19 mouse cellular contexts compared by ENCODE assay signal in genomic region chr5:112370236-112370813, GRCm38 (mm10). TPM values are rescaled to one million over a fixed set of nuclear protein-coding genes. Genes with fewer than 3 reads are reported as not detected.
DNase-seq lines count a peak whose midpoint lies in the region; ATAC-seq and TF ChIP-seq lines count a peak whose summit lies in the region.
"Had no signal": no experiment of that assay in that cellular context is flagged by ENCODE, and none has a peak within 500 bp of the region (broad histone marks: within the 10 kb centered on the region; RNA-seq: fewer than 3 reads in every experiment).

No protein-coding gene starts in this region.

- H3K9me3 ChIP-seq in forebrain, postnatal 0 days (ENCODE audit: low read length): no peaks in the 10 kb centered on the region
- H3K9me3 ChIP-seq in midbrain, embryonic 14.5 days (ENCODE audit: control insufficient read depth, low read length): no peaks in the 10 kb centered on the region
- H3K9me3 ChIP-seq: limb, embryonic 12.5 days; liver, embryonic 15.5 days had no signal

- H3K27ac ChIP-seq in forebrain, postnatal 0 days (ENCODE audit: low read depth, low read length): peak overlapping the region; percentile 83
- peak overlapping the region; percentile 97 for H3K27ac ChIP-seq in midbrain, embryonic 14.5 days (replicated peaks; ENCODE audit: low read depth, low read length)
- H3K27ac ChIP-seq: limb, embryonic 12.5 days; liver, embryonic 15.5 days had no signal

- no peak overlapping the region for H3K9ac ChIP-seq in forebrain, postnatal 0 days
- H3K9ac ChIP-seq in midbrain, embryonic 14.5 days (replicated peaks; ENCODE audit: low read length): peak overlapping the region; percentile 31; the same call in 1 of the 2 replicates
- H3K9ac ChIP-seq: limb, embryonic 12.5 days; liver, embryonic 15.5 days had no signal

- no peaks in the 10 kb centered on the region for H3K27me3 ChIP-seq in forebrain, postnatal 0 days (ENCODE audit: insufficient read depth, low read length)
- H3K27me3 ChIP-seq in midbrain, embryonic 14.5 days (ENCODE audit: control insufficient read depth, insufficient read depth, low read length): no peaks in the 10 kb centered on the region
- H3K27me3 ChIP-seq: limb, embryonic 12.5 days; liver, embryonic 15.5 days; Patski had no signal

- no peak for ATAC-seq in forebrain, postnatal 0 days
- ATAC-seq in midbrain, embryonic 14.5 days (ENCODE audit: low FRiP score, low TSS enrichment): no peak
- ATAC-seq: intestine, postnatal 0 days; Patski had no signal

- H3K4me1 ChIP-seq in forebrain, postnatal 0 days (ENCODE audit: insufficient read depth): peaks cover 11% of the 10 kb centered on the region; the same call in 1 of the 2 replicates
- H3K4me1 ChIP-seq in midbrain, embryonic 14.5 days (ENCODE audit: control insufficient read depth, insufficient read depth, low read length): peaks cover 40% of the 10 kb centered on the region
- H3K4me1 ChIP-seq: limb, embryonic 12.5 days; liver, embryonic 15.5 days had no signal

- DNase-seq in cerebellum, adult 18-20 months: peak; percentile 31 to 51
- DNase-seq in cerebellum, adult 11 months: no peak
- peak; percentile 61 for DNase-seq in cerebellum, adult 9-10 months
- DNase-seq in forebrain, postnatal 0 days: no peak
- DNase-seq in midbrain, embryonic 14.5 days: no peak
- DNase-seq in adrenal gland, postnatal 10 days: no peak
- no peak for DNase-seq in left cerebral cortex, adult 8-10 months (ENCODE audit: low spot score in 2 of 2)
- DNase-seq in ovary, postnatal 10 days (ENCODE audit: low spot score): no peak
- DNase-seq: kidney, postnatal 14 days; lung, postnatal 14 days; right cerebral cortex, postnatal 25 days; thymus, postnatal 36 days had no signal

- H3K4me3 ChIP-seq in forebrain, postnatal 0 days (ENCODE audit: low read depth, low read length): no peak overlapping the region
- H3K4me3 ChIP-seq in midbrain, embryonic 14.5 days (replicated peaks; ENCODE audit: low read depth, low read length): no peak overlapping the region
- H3K4me3 ChIP-seq: limb, embryonic 12.5 days; liver, embryonic 15.5 days had no signal

- no peak overlapping the region for H3K4me2 ChIP-seq in forebrain, postnatal 0 days (ENCODE audit: low read depth)
- H3K4me2 ChIP-seq in midbrain, embryonic 14.5 days (ENCODE audit: low read length): no peak overlapping the region
- H3K4me2 ChIP-seq: limb, embryonic 12.5 days; liver, embryonic 15.5 days had no signal

- peaks cover 71% of the 10 kb centered on the region for H3K36me3 ChIP-seq in forebrain, postnatal 0 days (ENCODE audit: insufficient read depth)
- H3K36me3 ChIP-seq in midbrain, embryonic 14.5 days (ENCODE audit: control insufficient read depth, insufficient read depth, low read length): peaks cover 54% of the 10 kb centered on the region

- WGBS in forebrain, postnatal 0 days: 76% methylated on average over 12 of the region's 12 CpGs
- 86% methylated on average over 12 of the region's 12 CpGs for WGBS in midbrain, embryonic 14.5 days

- no peak for TF ChIP-seq CTCF in forebrain, postnatal 0 days (IDR thresholded peaks at IDR 0.05; ENCODE audit: low read depth)

RNA-seq across cellular contexts. Expression of gene Gm6583, which starts 14.5 kb away (rescaled TPM):
- not detected in 2 replicates for total RNA-seq in forebrain, postnatal 0 days (2014; rRNA removed)
- not detected in 2 replicates for polyA plus RNA-seq in forebrain, postnatal 0 days (2015; fragmentation: Nextera tagmentation; extraction: Ambion mirVana)
- polyA plus RNA-seq in midbrain, embryonic 14.5 days (2014; fragmentation: Nextera tagmentation; extraction: Ambion mirVana): 0.12 and 0.26 TPM in 2 replicates
- under 1 TPM; 0.15 to 0.18 TPM for total RNA-seq in adrenal gland, postnatal 10 days (2021)
- under 1 TPM in 1 of 4 experiments, not detected in 3; 0.14 TPM for total RNA-seq in left cerebral cortex, adult 8-10 months (2022)
- total RNA-seq: layer of hippocampus, postnatal 25 days had no signal
- polyA plus RNA-seq: gonadal fat pad, adult 2 months; heart, postnatal 0 days had no signal

RNA-seq across cellular contexts. Expression of gene Asphd2, which starts 24.3 kb away (rescaled TPM):
- total RNA-seq in forebrain, postnatal 0 days (2014; rRNA removed): 132 and 138 TPM in 2 replicates
- 128 and 132 TPM in 2 replicates for polyA plus RNA-seq in forebrain, postnatal 0 days (2015; fragmentation: Nextera tagmentation; extraction: Ambion mirVana)
- polyA plus RNA-seq in midbrain, embryonic 14.5 days (2014; fragmentation: Nextera tagmentation; extraction: Ambion mirVana): 91.5 and 103 TPM in 2 replicates
- 1 to 10 TPM; 3.4 to 4.8 TPM for total RNA-seq in adrenal gland, postnatal 10 days (2021)
- total RNA-seq in left cerebral cortex, adult 8-10 months (2022): 100 to 1,000 TPM; 168 to 189 (median 175) TPM

RNA-seq across cellular contexts. Expression of gene Hps4, which starts 27.4 kb away (rescaled TPM):
- 24.6 and 25.4 TPM in 2 replicates for total RNA-seq in forebrain, postnatal 0 days (2014; rRNA removed)
- polyA plus RNA-seq in forebrain, postnatal 0 days (2015; fragmentation: Nextera tagmentation; extraction: Ambion mirVana): 23.7 and 26.5 TPM in 2 replicates
- polyA plus RNA-seq in midbrain, embryonic 14.5 days (2014; fragmentation: Nextera tagmentation; extraction: Ambion mirVana): 42.0 and 47.4 TPM in 2 replicates
- 10 to 100 TPM; 25.7 to 29.6 TPM for total RNA-seq in adrenal gland, postnatal 10 days (2021)
- 10 to 100 TPM; 23.0 to 32.2 (median 27.6) TPM for total RNA-seq in left cerebral cortex, adult 8-10 months (2022)

RNA-seq across cellular contexts. Expression of gene Srrd, which starts 27.5 kb away (rescaled TPM):
- 61.5 and 67.9 TPM in 2 replicates for total RNA-seq in forebrain, postnatal 0 days (2014; rRNA removed)
- polyA plus RNA-seq in forebrain, postnatal 0 days (2015; fragmentation: Nextera tagmentation; extraction: Ambion mirVana): 51.1 and 52.2 TPM in 2 replicates
- polyA plus RNA-seq in midbrain, embryonic 14.5 days (2014; fragmentation: Nextera tagmentation; extraction: Ambion mirVana): 52.4 and 68.6 TPM in 2 replicates
- 10 to 100 TPM; 15.7 to 25.8 TPM for total RNA-seq in adrenal gland, postnatal 10 days (2021)
- 10 to 100 TPM; 25.8 to 27.9 (median 26.8) TPM for total RNA-seq in left cerebral cortex, adult 8-10 months (2022)

RNA-seq across cellular contexts. Expression of gene Tfip11, which starts 44.2 kb away (rescaled TPM):
- total RNA-seq in forebrain, postnatal 0 days (2014; rRNA removed): 15.6 and 20.8 TPM in 2 replicates
- 20.5 and 26.9 TPM in 2 replicates for polyA plus RNA-seq in forebrain, postnatal 0 days (2015; fragmentation: Nextera tagmentation; extraction: Ambion mirVana)
- polyA plus RNA-seq in midbrain, embryonic 14.5 days (2014; fragmentation: Nextera tagmentation; extraction: Ambion mirVana): 29.1 and 29.9 TPM in 2 replicates
- total RNA-seq in adrenal gland, postnatal 10 days (2021): 10 to 100 TPM; 28.4 to 32.3 TPM
- total RNA-seq in left cerebral cortex, adult 8-10 months (2022): 10 to 100 TPM; 43.8 to 51.8 (median 47.0) TPM

Comparison
In these comparisons a context has a peak if more than half of its experiments do, and no peak if none do; other contexts are left out.
1. DNase-seq: peak in cerebellum, adult 18-20 months (2 of 2) and cerebellum, adult 9-10 months (single experiment); none in cerebellum, adult 11 months (single experiment), forebrain, postnatal 0 days (single experiment), midbrain, embryonic 14.5 days (single experiment), adrenal gland, postnatal 10 days (single experiment), left cerebral cortex, adult 8-10 months (0 of 2) and ovary, postnatal 10 days (single experiment).
2. RNA of gene Asphd2, which starts 24.3 kb away (total RNA-seq): 168 to 189 TPM in left cerebral cortex, adult 8-10 months and 132 to 138 TPM in forebrain, postnatal 0 days; 3.4 to 4.8 TPM in adrenal gland, postnatal 10 days; every median in the first group is over 10 times any median in the second.